Mouse (Mus musculus): ENCODE data around the gene Cyb5rl. TPM values are rescaled to one million over a fixed set of nuclear protein-coding genes. Genes with fewer than 3 reads are reported as not detected.

Gene Cyb5rl
- polyA plus RNA-seq, 1 experiment: 9.4 TPM

DNA sequence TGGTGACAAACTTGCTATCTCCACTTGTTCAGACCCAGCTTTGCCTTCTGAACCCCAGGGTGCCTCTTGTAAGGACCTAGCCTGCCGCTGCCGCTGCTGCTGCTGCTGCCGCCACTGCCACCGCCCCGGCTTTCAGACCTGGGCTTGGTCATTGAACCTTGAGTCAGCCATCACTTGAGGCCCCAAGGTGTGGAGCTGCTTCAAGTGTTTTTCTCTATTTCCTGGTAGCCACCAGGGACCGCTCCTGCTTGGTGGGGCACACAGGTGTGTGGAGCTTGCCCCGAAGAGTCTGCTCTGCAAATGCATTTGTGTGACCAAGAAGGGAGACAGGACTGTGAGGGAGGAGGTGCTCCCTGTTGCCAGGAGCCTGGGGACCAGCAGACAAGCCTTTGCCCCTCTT lies 41.9 kb upstream of the Cyb5rl start:
- Histone ChIP-seq H3K4me1 (replicated peaks; ENCODE audit: control insufficient read depth, insufficient read depth, low read length) (no peaks in the 10 kb centered on the region), H3K4me3 (ENCODE audit: control insufficient read depth, insufficient read depth, low read length) (no peak overlapping the region), H3K36me3 (ENCODE audit: control insufficient read depth, insufficient read depth, low read length) (0 out of 2 replicates have a peak, but pooled peaks cover 3% of the 10 kb centered on the region), H3K27ac (ENCODE audit: control insufficient read depth, insufficient read depth, low read length) (no peak overlapping the region), H3K27me3 (ENCODE audit: control insufficient read depth, insufficient read depth, low read length) (no peaks in the 10 kb centered on the region)
- no peak for DNase-seq
- WGBS: 95% methylated on average over 7 of the region's 7 CpGs
- TF ChIP-seq CTCF (IDR thresholded peaks at IDR 0.05; ENCODE audit: borderline replicate concordance, control insufficient read depth, extremely low read depth, insufficient read depth, low read length, poor library complexity): no peak
- TF ChIP-seq POLR2A (IDR thresholded peaks at IDR 0.05; ENCODE audit: control insufficient read depth, extremely low read depth, insufficient read depth, low read length, poor library complexity): no peak

DNA sequence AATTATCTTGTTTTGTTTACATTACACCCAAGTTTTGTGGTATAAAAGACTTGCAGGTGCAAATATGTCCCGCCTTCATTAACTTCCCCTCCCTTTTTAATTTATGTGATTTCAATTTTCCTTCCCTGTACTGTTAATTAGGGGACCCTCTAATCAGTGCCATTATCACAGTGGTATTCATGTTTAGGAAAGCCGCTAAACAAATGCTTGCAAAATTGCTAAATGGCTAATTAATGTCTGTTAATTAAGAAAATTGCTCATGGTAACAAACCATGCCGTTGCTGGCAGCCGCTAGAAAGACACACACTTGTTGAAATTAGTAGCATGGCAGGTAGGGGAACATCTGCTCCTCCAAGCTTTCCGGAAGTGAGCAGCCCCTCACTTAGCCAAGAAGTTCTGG lies 41.4 kb upstream of the Cyb5rl start:
- H3K27ac ChIP-seq (ENCODE audit: control insufficient read depth, insufficient read depth, low read length): no peak overlapping the region
- no peaks in the 10 kb centered on the region for H3K27me3 ChIP-seq (ENCODE audit: control insufficient read depth, insufficient read depth, low read length)
- H3K4me3 ChIP-seq (ENCODE audit: control insufficient read depth, insufficient read depth, low read length): no peak overlapping the region
- WGBS: 97% methylated on average over 5 of the region's 5 CpGs
- peaks cover 3% of the 10 kb centered on the region; the same call in 1 of the 2 replicates for H3K36me3 ChIP-seq (ENCODE audit: control insufficient read depth, insufficient read depth, low read length)
- no peak for DNase-seq
- TF ChIP-seq POLR2A (IDR thresholded peaks at IDR 0.05; ENCODE audit: control insufficient read depth, extremely low read depth, insufficient read depth, low read length, poor library complexity) (no peak), CTCF (IDR thresholded peaks at IDR 0.05; ENCODE audit: borderline replicate concordance, control insufficient read depth, extremely low read depth, insufficient read depth, low read length, poor library complexity) (no peak)
- H3K4me1 ChIP-seq (replicated peaks; ENCODE audit: control insufficient read depth, insufficient read depth, low read length): no peaks in the 10 kb centered on the region

DNA sequence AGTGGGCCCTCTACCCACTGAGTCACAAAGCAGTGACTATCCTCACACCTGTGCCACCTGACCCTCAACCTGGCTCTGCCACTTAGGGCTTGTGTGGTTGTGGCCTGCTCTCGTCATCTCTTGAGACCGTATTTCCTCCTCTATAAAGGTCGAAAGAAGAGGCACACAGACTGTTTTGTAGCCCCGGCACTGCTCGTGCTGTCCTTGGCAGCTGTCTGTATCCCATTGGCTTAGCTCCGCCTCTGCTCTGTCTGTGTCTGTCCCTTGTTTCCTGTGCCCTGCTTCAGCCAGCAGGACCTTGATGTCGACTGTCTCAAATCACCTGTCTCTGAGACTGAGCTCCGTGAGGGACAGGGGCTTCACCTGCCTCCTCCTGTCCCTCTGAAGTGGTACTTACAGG lies 40.3 kb upstream of the Cyb5rl start:
- H3K27ac ChIP-seq (ENCODE audit: control insufficient read depth, insufficient read depth, low read length): no peak overlapping the region
- peaks cover 13% of the 10 kb centered on the region; the same call in 1 of the 2 replicates for H3K36me3 ChIP-seq (ENCODE audit: control insufficient read depth, insufficient read depth, low read length)
- H3K4me1 ChIP-seq (replicated peaks; ENCODE audit: control insufficient read depth, insufficient read depth, low read length): no peaks in the 10 kb centered on the region
- no peak overlapping the region for H3K4me3 ChIP-seq (ENCODE audit: control insufficient read depth, insufficient read depth, low read length)
- DNase-seq: no peak
- TF ChIP-seq CTCF (IDR thresholded peaks at IDR 0.05; ENCODE audit: borderline replicate concordance, control insufficient read depth, extremely low read depth, insufficient read depth, low read length, poor library complexity): no peak
- TF ChIP-seq POLR2A (IDR thresholded peaks at IDR 0.05; ENCODE audit: control insufficient read depth, extremely low read depth, insufficient read depth, low read length, poor library complexity): no peak
- 88% methylated on average over 8 of the region's 8 CpGs for WGBS
- no peaks in the 10 kb centered on the region for H3K27me3 ChIP-seq (ENCODE audit: control insufficient read depth, insufficient read depth, low read length)

DNA sequence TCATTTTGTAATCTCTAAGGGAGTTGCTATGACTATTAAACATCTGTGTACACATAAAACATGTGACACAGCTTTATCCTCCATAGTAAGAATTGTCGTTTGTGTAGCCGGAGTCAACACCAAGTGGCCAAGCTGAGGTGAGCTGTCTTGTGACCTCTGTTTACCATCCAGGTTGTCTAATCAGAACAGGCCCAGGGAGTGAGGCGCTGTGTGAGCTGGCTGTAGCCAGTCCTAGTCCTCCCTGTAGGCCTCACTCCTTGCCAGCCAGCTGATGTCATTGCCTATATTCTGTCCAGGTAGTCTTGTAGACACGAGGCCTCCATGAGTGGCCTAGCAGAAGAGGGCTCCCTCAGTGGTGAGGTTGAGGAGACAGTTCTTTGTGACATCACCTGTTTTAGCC lies 31.1 kb upstream of the Cyb5rl start:
- 94% methylated on average over 4 of the region's 4 CpGs for WGBS
- H3K36me3 ChIP-seq (ENCODE audit: control insufficient read depth, insufficient read depth, low read length): peaks cover 30% of the 10 kb centered on the region

DNA sequence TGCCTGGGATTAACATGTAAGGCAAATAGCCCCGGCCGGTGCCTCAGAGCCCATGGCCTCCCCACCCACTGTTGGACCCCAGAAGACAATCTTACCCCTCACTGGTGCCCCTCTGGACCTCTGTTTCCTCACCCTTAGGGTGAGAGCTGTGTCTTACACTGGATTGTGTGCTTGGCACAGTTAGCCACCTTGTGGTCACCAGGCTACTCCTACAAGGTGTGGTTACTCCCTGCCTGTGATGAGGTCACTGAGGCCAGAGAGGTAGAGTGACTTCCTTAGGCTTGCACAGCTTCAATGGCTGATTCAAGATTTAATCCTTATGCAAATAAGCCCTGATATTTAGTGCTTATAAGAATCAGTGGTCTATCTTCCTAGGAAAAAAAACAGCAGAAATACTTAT lies 29.8 kb upstream of the Cyb5rl start:
- Histone ChIP-seq H3K27me3 (ENCODE audit: control insufficient read depth, insufficient read depth, low read length) (no peaks in the 10 kb centered on the region), H3K4me1 (replicated peaks; ENCODE audit: control insufficient read depth, insufficient read depth, low read length) (no peaks in the 10 kb centered on the region), H3K36me3 (ENCODE audit: control insufficient read depth, insufficient read depth, low read length) (peaks cover 22% of the 10 kb centered on the region), H3K27ac (ENCODE audit: control insufficient read depth, insufficient read depth, low read length) (no peak overlapping the region), H3K4me3 (ENCODE audit: control insufficient read depth, insufficient read depth, low read length) (no peak overlapping the region)
- no peak for DNase-seq
- WGBS: 100% methylated on average over 2 of the region's 2 CpGs
- TF ChIP-seq CTCF (IDR thresholded peaks at IDR 0.05; ENCODE audit: borderline replicate concordance, control insufficient read depth, extremely low read depth, insufficient read depth, low read length, poor library complexity) (no peak), POLR2A (IDR thresholded peaks at IDR 0.05; ENCODE audit: control insufficient read depth, extremely low read depth, insufficient read depth, low read length, poor library complexity) (no peak)

More for the DNA sequence above, 31.1 kb upstream of the Cyb5rl start:
- H3K4me1 ChIP-seq (replicated peaks; ENCODE audit: control insufficient read depth, insufficient read depth, low read length): no peaks in the 10 kb centered on the region
- H3K4me3 ChIP-seq (ENCODE audit: control insufficient read depth, insufficient read depth, low read length): no peak overlapping the region
- no peak for DNase-seq
- H3K27ac ChIP-seq (ENCODE audit: control insufficient read depth, insufficient read depth, low read length): no peak overlapping the region
- no peak for TF ChIP-seq CTCF (IDR thresholded peaks at IDR 0.05; ENCODE audit: borderline replicate concordance, control insufficient read depth, extremely low read depth, insufficient read depth, low read length, poor library complexity)
- no peak for TF ChIP-seq POLR2A (IDR thresholded peaks at IDR 0.05; ENCODE audit: control insufficient read depth, extremely low read depth, insufficient read depth, low read length, poor library complexity)
- no peaks in the 10 kb centered on the region for H3K27me3 ChIP-seq (ENCODE audit: control insufficient read depth, insufficient read depth, low read length)

DNA sequence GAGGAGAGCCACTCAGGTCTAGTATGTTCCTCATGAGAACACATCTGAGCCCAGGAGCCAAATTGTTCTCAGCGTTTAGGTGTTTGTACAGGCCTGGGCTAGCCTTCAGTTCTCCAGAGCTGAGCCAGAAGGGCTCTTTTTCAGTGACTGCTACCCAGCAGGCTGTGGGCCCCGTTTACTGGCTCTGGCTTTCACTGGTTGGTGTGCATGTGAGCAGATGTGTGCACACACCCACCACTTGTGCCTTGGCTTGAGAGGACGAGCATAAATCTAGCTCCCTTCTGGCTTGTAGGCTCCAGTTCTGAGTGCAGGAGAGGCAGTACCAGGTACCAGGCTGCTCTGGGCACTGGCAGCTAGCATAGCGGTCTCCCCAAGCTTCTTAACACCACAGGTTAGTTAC lies 28.5 kb upstream of the Cyb5rl start:
- H3K4me1 ChIP-seq (replicated peaks; ENCODE audit: control insufficient read depth, insufficient read depth, low read length): no peaks in the 10 kb centered on the region
- no peak for DNase-seq
- H3K27ac ChIP-seq (ENCODE audit: control insufficient read depth, insufficient read depth, low read length): no peak overlapping the region
- H3K36me3 ChIP-seq (ENCODE audit: control insufficient read depth, insufficient read depth, low read length): peaks cover 25% of the 10 kb centered on the region
- 95% methylated on average over 4 of the region's 4 CpGs for WGBS
- TF ChIP-seq POLR2A (IDR thresholded peaks at IDR 0.05; ENCODE audit: control insufficient read depth, extremely low read depth, insufficient read depth, low read length, poor library complexity): no peak
- TF ChIP-seq CTCF (IDR thresholded peaks at IDR 0.05; ENCODE audit: borderline replicate concordance, control insufficient read depth, extremely low read depth, insufficient read depth, low read length, poor library complexity): no peak
- H3K4me3 ChIP-seq (ENCODE audit: control insufficient read depth, insufficient read depth, low read length): no peak overlapping the region
- H3K27me3 ChIP-seq (ENCODE audit: control insufficient read depth, insufficient read depth, low read length): no peaks in the 10 kb centered on the region

DNA sequence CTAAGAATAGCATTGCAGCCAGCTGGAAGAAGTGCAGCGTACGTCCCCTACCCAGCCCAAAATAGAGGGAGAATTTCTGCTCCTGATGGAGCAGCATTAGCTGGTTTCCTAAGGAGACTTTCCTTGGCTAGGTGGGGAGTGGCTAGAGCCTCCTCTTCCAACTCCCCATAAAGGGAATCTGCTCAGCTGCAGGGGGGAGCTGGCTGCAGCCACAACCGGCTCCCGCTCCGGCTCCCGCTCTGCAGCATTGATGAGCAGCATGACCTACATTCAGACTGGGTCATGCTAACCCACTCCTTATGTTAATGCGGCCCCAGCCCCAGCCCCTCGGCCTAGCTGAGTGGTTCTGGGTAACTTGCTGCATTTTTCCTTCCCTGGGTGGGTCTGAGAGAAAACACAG lies 27.5 kb upstream of the Cyb5rl start:
- TF ChIP-seq POLR2A (IDR thresholded peaks at IDR 0.05; ENCODE audit: control insufficient read depth, extremely low read depth, insufficient read depth, low read length, poor library complexity): no peak
- no peak for TF ChIP-seq CTCF (IDR thresholded peaks at IDR 0.05; ENCODE audit: borderline replicate concordance, control insufficient read depth, extremely low read depth, insufficient read depth, low read length, poor library complexity)
- H3K4me1 ChIP-seq (replicated peaks; ENCODE audit: control insufficient read depth, insufficient read depth, low read length): no peaks in the 10 kb centered on the region
- no peaks in the 10 kb centered on the region for H3K27me3 ChIP-seq (ENCODE audit: control insufficient read depth, insufficient read depth, low read length)
- peaks cover 30% of the 10 kb centered on the region for H3K36me3 ChIP-seq (ENCODE audit: control insufficient read depth, insufficient read depth, low read length)
- H3K4me3 ChIP-seq (ENCODE audit: control insufficient read depth, insufficient read depth, low read length): no peak overlapping the region
- 96% methylated on average over 8 of the region's 8 CpGs for WGBS
- no peak for DNase-seq
- no peak overlapping the region for H3K27ac ChIP-seq (ENCODE audit: control insufficient read depth, insufficient read depth, low read length)

Measured in thymus, adult 2 months (tissue).